Mouse (Mus musculus) midbrain, embryonic 11.5 days (tissue): ENCODE measurements around the gene Tmppe. TPM values are rescaled to one million over a fixed set of nuclear protein-coding genes. Genes with fewer than 3 reads are reported as not detected.

Experiments used
- ATAC-seq: fragments of 200-750 bp; cut with Nextera tagmentation; 2 replicates; pipeline ENCODE4 v1.8.0; 2017; ENCODE audit warnings: moderate TSS enrichment, moderate library complexity; ENCODE audit not compliant: low FRiP score
- DNase-seq: peaks from one replicate; pipeline ENCODE4 v3.0.0; 2015; ENCODE audit warnings: low spot score; ENCODE audit errors: missing footprints
- H3K27ac ChIP-seq: fragments of 300-500 bp; sonication (generic); 2 replicates; pipeline ENCODE4 v1.5.1; 2014; ENCODE audit warnings: low read depth, low read length
- H3K27me3 ChIP-seq: fragments of 300-500 bp; sonication (generic); 2 replicates; pipeline ENCODE4 v1.6.1; 2014; ENCODE audit warnings: mild to moderate bottlenecking, low read length, moderate library complexity, mixed read lengths; ENCODE audit not compliant: control insufficient read depth, insufficient read depth
- H3K36me3 ChIP-seq: fragments of 300-500 bp; sonication (generic); 2 replicates; pipeline ENCODE4 v1.6.1; 2014; ENCODE audit warnings: mild to moderate bottlenecking, low read length, moderate library complexity, mixed read lengths; ENCODE audit not compliant: control insufficient read depth, insufficient read depth
- H3K4me1 ChIP-seq: fragments of 300-500 bp; sonication (generic); 2 replicates; pipeline ENCODE4 v1.6.1; 2014; ENCODE audit warnings: low read length; ENCODE audit not compliant: control insufficient read depth, insufficient read depth
- H3K4me2 ChIP-seq: fragments of 300-500 bp; sonication (generic); 2 replicates; pipeline ENCODE4 v1.6.1; 2014; ENCODE audit warnings: mild to moderate bottlenecking, moderate library complexity
- H3K4me3 ChIP-seq: fragments of 300-500 bp; sonication (generic); 2 replicates; pipeline ENCODE4 v1.5.1; 2014; ENCODE audit warnings: low read depth, low read length
- H3K9ac ChIP-seq: fragments of 300-500 bp; sonication (generic); 2 replicates; pipeline ENCODE4 v1.6.1; 2014; ENCODE audit warnings: low read length
- H3K9me3 ChIP-seq: fragments of 300-500 bp; sonication (generic); 2 replicates; pipeline ENCODE4 v1.6.1; 2016; ENCODE audit warnings: low read length; ENCODE audit not compliant: control insufficient read depth
- WGBS: fragments of 180-500 bp; shearing (Covaris S2); extraction: QIAGEN DNeasy Blood & Tissue Kit; methylation state at CpG from one replicate; pipeline ENCODE4 v1.1.7; 2014; 5-methylcytosine and 5-hydroxymethylcytosine counted together
- polyA plus RNA-seq: library from polyadenylated mRNA; unstranded; fragments of >200 nt; fragmentation: Nextera tagmentation; extraction: Ambion mirVana; gene quantifications from 2 replicates; pipeline ENCODE4 v1.2.1, GENCODE M21; 2014

The Tmppe gene
- polyA plus RNA-seq, 1 experiment from 2014 or later: 3.1 TPM

GRCm38 (mm10) chr9:114380881-114381733, 19.8 kb upstream of the Tmppe start:
- DNase-seq: peak; percentile 96
- 70% methylated on average over 17 of the region's 17 CpGs for WGBS

GRCm38 (mm10) chr9:114382936-114383710, 17.8 kb upstream of the Tmppe start:
- no peak for DNase-seq
- H3K27ac ChIP-seq: no peak overlapping the region
- no peak overlapping the region for H3K4me2 ChIP-seq
- H3K9me3 ChIP-seq: no peaks in the 10 kb centered on the region
- ATAC-seq: no peak
- no peaks in the 10 kb centered on the region for H3K36me3 ChIP-seq
- H3K4me1 ChIP-seq: no peaks in the 10 kb centered on the region
- no peaks in the 10 kb centered on the region for H3K27me3 ChIP-seq
- no peak overlapping the region for H3K9ac ChIP-seq
- 90% methylated on average over 17 of the region's 17 CpGs for WGBS
- H3K4me3 ChIP-seq: no peak overlapping the region

More at GRCm38 (mm10) chr9:114380881-114381733, 19.8 kb upstream of the Tmppe start:
- peak; percentile 70 for ATAC-seq
- no peak overlapping the region for H3K27ac ChIP-seq
- H3K9me3 ChIP-seq: no peaks in the 10 kb centered on the region
- no peaks in the 10 kb centered on the region for H3K36me3 ChIP-seq
- no peaks in the 10 kb centered on the region for H3K27me3 ChIP-seq
- no peak overlapping the region for H3K4me3 ChIP-seq
- no peaks in the 10 kb centered on the region for H3K4me1 ChIP-seq
- no peak overlapping the region for H3K9ac ChIP-seq
- H3K4me2 ChIP-seq: no peak overlapping the region

- DNase-seq (no peak), ATAC-seq (no peak)
- no peaks in the 10 kb centered on the region for H3K4me1 ChIP-seq
- H3K27ac ChIP-seq: no peak overlapping the region
- no peak overlapping the region for H3K4me3 ChIP-seq
- H3K4me2 ChIP-seq: no peak overlapping the region
- H3K9ac ChIP-seq: no peak overlapping the region
- H3K36me3 ChIP-seq: no peaks in the 10 kb centered on the region
- WGBS: 91% methylated on average over 24 of the region's 24 CpGs
- H3K27me3 ChIP-seq: no peaks in the 10 kb centered on the region
- no peaks in the 10 kb centered on the region for H3K9me3 ChIP-seq
Observed at GRCm38 (mm10) chr9:114384691-114385090, 16.2 kb upstream of the Tmppe start.

- H3K27ac ChIP-seq: no peak overlapping the region
- no peak overlapping the region for H3K4me2 ChIP-seq
- ATAC-seq (no peak), DNase-seq (no peak)
- no peak overlapping the region for H3K9ac ChIP-seq
- H3K36me3 ChIP-seq: no peaks in the 10 kb centered on the region
- H3K27me3 ChIP-seq: no peaks in the 10 kb centered on the region
- no peak overlapping the region for H3K4me3 ChIP-seq
- H3K9me3 ChIP-seq: no peaks in the 10 kb centered on the region
- no peaks in the 10 kb centered on the region for H3K4me1 ChIP-seq
- WGBS: 96% methylated on average over 10 of the region's 10 CpGs
Observed at GRCm38 (mm10) chr9:114385160-114385559, 15.7 kb upstream of the Tmppe start.

GRCm38 (mm10) chr9:114387086-114387485, 13.8 kb upstream of the Tmppe start:
- H3K9me3 ChIP-seq: no peaks in the 10 kb centered on the region
- H3K27me3 ChIP-seq: no peaks in the 10 kb centered on the region
- H3K4me2 ChIP-seq: no peak overlapping the region
- 0 out of 2 replicates have a peak, but pooled peaks cover 4% of the 10 kb centered on the region for H3K4me1 ChIP-seq
- H3K9ac ChIP-seq: no peak overlapping the region
- WGBS: 81% methylated on average over 6 of the region's 6 CpGs
- no peak for ATAC-seq
- no peak overlapping the region for H3K4me3 ChIP-seq
- no peak overlapping the region for H3K27ac ChIP-seq
- no peak for DNase-seq
- H3K36me3 ChIP-seq: no peaks in the 10 kb centered on the region

GRCm38 (mm10) chr9:114388288-114388687, 12.6 kb upstream of the Tmppe start:
- no peaks in the 10 kb centered on the region for H3K9me3 ChIP-seq
- 89% methylated on average over 8 of the region's 8 CpGs for WGBS
- H3K4me1 ChIP-seq: 0 out of 2 replicates have a peak, but pooled peaks cover 4% of the 10 kb centered on the region
- no peak overlapping the region for H3K9ac ChIP-seq
- H3K4me3 ChIP-seq: no peak overlapping the region
- ATAC-seq (no peak), DNase-seq (no peak)
- H3K27me3 ChIP-seq: no peaks in the 10 kb centered on the region
- no peak overlapping the region for H3K27ac ChIP-seq
- no peaks in the 10 kb centered on the region for H3K36me3 ChIP-seq
- H3K4me2 ChIP-seq: no peak overlapping the region

GRCm38 (mm10) chr9:114388701-114389370, 12.1 kb upstream of the Tmppe start:
- H3K27me3 ChIP-seq: no peaks in the 10 kb centered on the region
- 82% methylated on average over 3 of the region's 3 CpGs for WGBS
- 0 out of 2 replicates have a peak, but pooled peaks cover 4% of the 10 kb centered on the region for H3K4me1 ChIP-seq
- no peak overlapping the region for H3K4me3 ChIP-seq
- no peak overlapping the region for H3K27ac ChIP-seq
- no peak overlapping the region for H3K9ac ChIP-seq
- no peaks in the 10 kb centered on the region for H3K36me3 ChIP-seq
- ATAC-seq: no peak
- no peak overlapping the region for H3K4me2 ChIP-seq
- no peak for DNase-seq
- no peaks in the 10 kb centered on the region for H3K9me3 ChIP-seq

DNA sequence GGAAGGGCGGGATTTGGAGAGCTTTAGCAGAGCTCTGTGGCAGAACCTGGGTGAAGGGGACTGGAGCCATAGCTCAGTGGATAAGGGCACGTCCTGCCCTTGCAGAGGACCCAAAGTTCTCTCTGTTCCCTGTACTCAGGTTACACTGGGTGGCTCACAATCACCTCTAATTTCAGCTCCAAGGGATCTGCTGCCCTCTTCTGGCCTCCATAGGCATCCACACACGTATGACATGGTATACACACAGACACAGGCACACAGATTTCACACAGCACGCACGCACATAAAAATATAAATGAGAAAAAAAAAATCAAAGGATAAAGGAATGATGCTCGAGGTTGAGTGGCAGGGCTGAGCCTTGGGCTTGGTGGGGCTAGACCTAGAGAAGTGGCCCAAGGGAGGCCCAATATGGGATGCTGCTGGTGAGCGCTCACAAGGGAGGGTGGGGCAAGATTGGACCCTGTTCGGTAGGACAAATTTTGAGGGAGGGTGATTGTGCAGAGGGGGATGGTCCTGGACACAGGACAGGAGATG, 11.5 kb upstream of the Tmppe start:
- 73% methylated on average over 8 of the region's 8 CpGs for WGBS
- Histone ChIP-seq H3K27ac (no peak overlapping the region), H3K36me3 (no peaks in the 10 kb centered on the region), H3K4me1 (0 out of 2 replicates have a peak, but pooled peaks cover 4% of the 10 kb centered on the region), H3K9ac (no peak overlapping the region), H3K4me3 (peak overlapping the region; percentile 72), H3K4me2 (peak overlapping the region; percentile 86), H3K9me3 (no peaks in the 10 kb centered on the region), H3K27me3 (no peaks in the 10 kb centered on the region)
- DNase-seq: peak; percentile 85
- ATAC-seq: peak; percentile 16
